Mouse (Mus musculus) left cerebral cortex, postnatal 14 days (tissue): ENCODE measurements around the gene Ndufa6. TPM values are rescaled to one million over a fixed set of nuclear protein-coding genes. Genes with fewer than 3 reads are reported as not detected.

Experiments used
- DNase-seq, 2 experiments: peaks; one replicate each; pipeline ENCODE4 v3.0.0; 2021 to 2022; ENCODE audit warnings: low spot score in 2 of 2, mixed read lengths in 1 of 2
- intact Hi-C: fragments of 180-260 bp; cut with DNase I; formaldehyde crosslinking; loops from one replicate; pipeline ENCODE4 v1.15.1; 2025
- total RNA-seq, 2 experiments: library from RNA; stranded (reverse); gene quantifications; 2 replicates each; pipeline ENCODE4 v1.2.3; 2021

The Ndufa6 gene
- total RNA-seq, 2 experiments from 2014 or later = 174 to 193 TPM

DNA sequence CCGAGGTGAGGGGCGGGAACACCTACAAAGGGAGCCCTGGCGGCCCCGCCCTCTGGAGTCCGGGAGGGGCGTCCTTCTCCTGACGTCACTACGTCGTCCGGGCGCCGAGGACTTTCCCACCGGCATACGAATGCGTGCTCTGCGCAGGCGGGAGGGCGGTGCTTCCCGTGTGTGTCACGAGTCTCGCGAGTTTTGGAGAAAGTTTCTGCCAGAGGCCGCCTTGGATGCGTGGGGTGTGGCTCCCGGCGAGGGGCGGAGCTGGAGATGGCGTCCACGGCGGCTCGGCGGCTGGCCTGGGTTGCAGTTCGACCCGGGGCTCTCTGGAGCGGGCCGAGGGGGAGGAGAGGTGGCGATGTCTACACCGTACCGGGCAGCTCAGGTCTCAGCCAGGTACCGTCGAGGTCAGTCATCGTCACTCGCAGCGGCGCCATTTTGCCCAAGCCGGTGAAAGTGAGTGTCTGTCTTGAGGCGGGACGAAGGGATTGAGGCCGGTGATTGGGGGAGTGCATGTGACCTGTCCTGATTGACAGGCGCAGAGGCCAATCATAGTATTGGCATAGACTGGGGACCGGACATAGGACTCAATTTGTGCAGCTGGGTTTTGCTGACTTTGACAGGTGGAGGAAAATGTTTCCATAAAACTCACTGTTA lies 8.2 kb downstream of the Ndufa6 start:
- peak; percentile 99 for DNase-seq
- intact Hi-C loops = no loop called here

DNA sequence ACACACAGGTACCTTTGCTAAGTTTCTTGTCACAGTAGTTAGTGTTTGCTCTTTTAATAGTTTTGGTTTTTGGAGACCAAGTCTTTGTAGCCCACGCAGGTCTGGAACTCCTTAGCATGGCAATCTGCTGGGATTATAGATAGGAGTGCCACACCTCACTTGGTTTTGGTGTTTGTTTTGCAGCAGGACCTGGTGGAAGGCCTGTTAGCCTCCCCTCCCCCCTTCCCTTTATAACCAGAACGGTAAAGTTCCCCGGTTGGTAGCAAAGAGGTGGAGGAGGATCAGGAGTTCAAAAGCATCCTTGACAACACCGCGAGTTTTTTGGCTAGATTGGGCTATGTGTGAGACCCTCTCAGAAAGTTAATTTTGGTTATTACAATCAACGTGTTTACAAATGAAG lies 9.2 kb downstream of the Ndufa6 start:
- intact Hi-C loops = no loop called here
- no peak for DNase-seq

DNA sequence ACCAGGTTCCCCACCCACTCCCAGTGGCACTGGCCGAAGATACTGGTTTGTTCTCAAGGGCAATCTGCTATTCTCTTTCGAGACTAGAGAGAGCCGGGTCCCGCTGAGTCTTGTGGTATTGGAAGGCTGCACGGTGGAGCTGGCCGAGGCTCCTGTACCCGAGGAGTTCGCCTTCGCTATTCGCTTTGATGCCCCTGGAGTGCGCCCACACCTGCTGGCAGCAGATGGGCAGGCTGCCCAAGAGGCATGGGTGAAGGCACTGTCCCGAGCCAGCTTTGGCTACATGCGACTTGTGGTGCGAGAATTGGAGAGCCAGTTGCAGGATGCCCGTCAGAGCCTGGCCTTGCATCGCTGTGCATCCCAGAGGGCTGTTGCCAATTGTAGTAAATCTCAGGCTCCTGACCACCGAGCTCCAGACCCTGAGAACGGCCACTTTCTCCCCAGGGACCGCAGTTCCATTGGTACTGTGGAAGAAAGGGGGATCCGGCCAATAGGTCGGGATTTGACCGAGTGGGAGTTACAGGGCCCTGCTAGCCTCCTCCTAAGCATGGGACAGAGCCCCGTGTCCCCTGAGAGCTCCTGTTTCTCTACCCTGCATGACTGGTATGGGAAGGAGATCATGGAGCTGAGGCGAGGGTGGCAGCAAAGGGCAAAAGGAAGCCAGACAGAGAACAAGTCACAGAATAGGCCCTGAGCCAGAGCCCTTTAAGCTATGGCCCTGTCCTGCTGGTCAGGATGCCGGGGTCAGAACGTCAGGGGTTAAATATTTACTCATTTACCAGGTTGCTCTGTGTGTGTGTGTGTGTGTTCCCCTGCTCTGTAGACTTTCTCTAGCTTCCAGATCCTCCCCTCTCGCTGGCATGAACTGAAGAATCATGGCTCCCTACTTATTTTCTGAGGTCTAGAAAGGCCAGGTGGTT lies 10.5 kb downstream of the Ndufa6 start:
- intact Hi-C loops = no loop called here
- no peak for DNase-seq

DNA sequence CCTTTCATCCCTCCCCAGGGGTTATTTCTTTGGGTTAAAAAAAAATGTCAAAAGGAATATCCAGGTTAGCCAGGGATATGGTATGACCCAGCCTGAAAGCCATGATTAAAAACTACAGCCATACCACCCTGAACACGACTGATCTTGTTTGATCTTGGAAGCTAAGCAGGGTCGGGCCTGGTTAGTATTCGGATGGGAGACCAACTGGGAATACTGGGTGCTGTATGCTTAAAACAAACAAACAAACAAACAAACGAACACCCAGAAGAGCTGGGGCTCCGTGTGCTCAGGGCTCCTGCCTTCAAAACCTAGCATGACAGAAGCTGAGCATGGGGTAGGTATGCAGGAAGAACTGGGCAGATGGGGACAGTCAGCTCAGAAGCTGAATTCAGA lies 11.6 kb downstream of the Ndufa6 start:
- DNase-seq = no peak
- intact Hi-C loops = no loop called here

DNA sequence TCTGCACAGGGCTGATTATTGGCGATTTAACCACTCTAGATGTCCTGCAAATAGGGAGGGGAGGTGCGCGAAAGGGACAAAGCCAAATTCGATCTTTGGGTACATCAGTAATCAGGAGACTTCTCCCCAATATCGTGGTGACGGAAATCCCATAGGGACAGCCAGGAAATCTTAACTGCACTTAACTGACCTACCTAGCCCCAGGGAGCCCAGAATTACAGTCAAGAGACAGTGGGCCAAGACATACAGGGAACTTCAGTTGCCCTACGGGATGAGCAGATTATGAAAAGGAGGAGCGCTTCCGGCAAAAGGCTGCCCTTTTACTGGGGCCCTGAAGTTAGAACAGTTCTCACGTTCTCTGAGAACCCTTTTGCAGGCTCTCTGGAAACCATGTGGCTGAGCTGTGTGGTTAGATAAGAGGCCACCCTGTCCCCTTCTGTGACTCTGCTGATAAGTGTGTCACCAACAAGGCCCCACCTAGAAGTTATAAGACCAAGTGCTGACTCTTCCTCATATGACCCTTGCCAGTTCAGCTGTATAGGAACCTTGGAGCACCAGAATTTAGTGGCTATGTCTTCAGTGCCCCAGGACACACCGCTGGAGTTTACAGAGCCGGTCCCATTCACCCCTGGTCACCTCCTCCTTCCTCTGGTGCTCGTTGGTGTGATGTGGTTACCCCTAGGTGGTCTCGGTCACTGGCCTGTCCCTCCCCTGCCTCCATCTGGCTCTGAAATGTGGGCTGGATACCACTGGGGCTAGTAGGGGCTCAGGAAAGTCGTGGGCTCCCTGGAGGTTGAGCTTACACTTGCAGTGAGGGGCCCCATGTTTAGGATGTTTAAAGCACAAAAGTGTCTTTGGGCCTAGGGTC lies 12.2 kb downstream of the Ndufa6 start:
- intact Hi-C loops = no loop called here
- no peak for DNase-seq

DNA sequence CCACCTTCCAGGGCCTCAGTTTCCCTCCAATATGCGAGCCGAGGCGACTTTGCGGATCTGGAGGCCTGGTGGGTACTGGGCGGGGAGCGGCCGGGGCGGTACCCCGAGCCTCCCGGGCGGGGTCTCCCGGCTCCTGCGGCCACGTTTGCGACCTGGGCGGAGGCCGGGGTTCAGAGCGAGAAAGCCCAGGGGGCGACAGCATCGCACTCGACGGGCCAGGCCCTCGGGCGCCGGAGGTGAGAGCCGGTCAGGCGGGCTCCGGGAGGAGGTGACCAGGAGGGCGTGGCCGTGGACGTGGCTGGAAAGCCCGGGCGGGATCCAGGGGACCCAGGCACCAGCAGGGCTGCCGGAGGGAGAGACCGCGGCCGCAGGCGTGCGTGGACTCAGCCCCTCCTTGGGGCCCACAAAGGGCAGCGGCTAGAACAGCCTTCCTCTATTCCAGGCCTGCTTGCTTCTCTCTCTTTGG lies 13.1 kb downstream of the Ndufa6 start:
- intact Hi-C loops = no loop called here
- DNase-seq = no peak

DNA sequence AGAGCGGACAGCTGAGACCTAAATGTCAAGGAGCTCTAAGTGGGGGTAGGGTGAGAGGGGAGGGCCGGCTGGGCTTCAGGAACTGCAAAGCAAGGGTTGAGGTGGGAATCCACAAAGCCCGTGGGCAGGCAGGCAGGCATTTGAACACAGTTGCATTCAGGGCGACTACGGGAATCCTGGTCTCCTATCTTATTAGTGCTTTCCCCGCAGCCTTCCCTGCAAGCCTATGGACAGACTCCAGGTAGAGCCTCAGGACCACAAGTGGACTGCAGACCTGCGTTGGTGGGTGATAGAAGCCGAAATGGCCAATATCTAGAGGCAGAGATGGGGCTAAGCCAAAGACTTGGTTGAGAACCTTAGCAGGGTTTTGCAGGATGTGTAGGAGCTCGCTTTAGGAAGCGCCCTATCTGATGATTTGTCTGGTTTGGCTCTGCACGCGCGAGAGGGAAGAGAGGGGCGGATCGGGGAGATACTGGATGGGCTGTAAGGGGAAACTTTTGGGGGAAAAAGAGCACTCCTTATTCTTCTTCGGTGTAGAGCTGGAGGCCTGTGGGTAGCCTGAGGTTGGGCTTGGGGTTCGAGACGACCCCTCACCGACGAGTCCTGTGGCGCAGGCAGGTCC lies 13.6 kb downstream of the Ndufa6 start:
- DNase-seq = no peak
- intact Hi-C loops = no loop called here

DNA sequence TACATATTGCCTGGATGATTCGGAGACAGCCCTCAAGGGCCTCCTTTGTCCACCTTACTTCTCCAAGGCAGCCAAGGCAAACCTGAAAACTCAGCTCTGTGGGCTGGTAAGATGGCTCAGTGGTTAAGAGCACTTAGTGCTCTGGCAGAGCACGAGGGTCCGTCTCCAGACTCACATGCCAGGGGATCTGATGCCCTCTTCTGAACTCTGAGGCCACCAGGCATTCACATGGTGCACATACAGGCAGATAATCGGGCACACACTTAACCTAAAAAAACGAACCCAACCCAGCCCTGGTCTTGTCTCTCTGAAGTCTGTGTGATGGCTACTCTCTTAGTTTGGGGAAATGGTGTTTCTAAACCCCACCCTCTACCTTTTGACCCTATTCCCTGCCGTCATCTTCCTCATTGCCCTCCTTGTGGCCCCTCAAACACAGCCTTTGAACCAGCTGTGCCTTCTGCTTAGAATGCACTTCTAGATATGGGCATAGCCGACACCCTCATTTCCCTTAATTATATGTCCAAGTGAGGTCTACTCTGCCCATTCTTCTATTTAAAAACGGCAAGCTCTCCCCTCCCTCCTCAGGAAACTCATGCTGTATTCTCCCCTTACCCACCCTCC lies 14.4 kb downstream of the Ndufa6 start:
- no peak for DNase-seq
- intact Hi-C loops = no loop called here

DNA sequence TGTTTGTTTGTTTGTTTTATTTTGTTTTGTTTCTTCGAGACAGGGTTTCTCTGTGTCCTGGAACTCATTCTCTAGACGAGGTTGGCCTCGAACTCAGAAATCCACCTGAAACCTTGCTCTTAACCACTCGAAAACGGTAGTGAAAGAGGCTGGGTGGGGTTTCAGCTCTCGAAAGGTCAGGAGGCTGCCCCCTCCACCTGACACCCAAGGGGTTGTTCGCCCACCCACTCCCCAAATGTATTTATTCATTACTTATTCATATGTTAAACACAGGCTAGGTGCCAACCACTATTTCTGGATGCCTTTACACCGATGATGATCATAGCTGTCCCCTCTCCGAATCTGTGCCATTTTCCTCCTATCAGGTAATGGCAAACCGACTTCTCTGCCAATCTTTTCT lies 15.0 kb downstream of the Ndufa6 start:
- intact Hi-C loops = no loop called here
- no peak for DNase-seq

DNA sequence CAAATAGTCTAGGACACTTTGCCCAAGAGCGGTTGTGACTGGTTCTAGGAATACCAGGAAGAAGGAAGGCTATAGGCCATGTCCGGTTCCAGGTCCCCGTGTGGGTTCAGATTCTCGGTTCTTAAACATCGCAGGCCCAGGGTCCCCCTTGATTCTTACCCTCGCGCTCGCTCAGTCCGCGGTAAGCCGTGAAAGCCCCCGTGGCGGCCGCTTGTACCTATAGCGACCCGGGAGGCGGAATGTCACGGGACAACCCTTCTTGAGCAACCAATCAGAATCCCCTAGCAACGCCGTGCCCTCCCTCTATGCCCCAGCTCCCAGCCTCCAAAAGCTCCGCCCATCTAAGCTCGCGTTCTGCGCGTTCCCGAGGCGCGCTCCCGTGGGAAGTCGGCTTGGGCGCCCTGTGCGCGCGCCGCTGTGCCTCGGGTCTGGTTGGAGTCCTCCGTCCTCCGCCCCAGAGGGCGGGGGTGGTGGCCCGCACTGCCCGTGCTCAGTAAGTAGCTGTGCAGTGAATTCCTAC lies 15.5 kb downstream of the Ndufa6 start, which contains the start of the genes Naga, Pheta2 and Smdt1:
Naga (minus strand) TSS at position 333 of the 520 bp plus-strand sequence.
Pheta2 (plus strand) TSS at position 350 of the 520 bp plus-strand sequence.
Smdt1 (plus strand) TSS at position 367 of the 520 bp plus-strand sequence.
- peak; percentile 93 to 96 for DNase-seq
- intact Hi-C loops = no loop called here

DNA sequence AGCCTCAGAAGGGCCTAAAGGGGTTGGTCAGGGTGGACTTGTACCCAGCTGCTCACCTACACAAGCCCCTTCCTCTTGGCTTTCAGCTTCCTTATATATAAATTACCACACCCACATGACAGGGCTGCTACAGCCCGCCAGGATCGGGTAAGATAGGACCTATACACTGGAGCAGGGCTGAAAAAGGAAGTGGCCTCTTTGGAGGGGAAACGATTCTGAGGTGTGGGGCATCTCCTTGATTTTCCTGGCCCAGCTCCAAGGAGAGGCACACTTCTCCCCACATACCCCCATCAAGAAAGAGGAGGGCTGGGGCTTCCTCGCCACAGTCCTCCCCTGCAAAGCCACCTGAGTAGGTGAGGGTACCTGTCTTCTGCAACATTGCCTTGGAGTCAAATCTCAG lies 16.2 kb downstream of the Ndufa6 start:
- intact Hi-C loops = no loop called here
- DNase-seq = no peak

DNA sequence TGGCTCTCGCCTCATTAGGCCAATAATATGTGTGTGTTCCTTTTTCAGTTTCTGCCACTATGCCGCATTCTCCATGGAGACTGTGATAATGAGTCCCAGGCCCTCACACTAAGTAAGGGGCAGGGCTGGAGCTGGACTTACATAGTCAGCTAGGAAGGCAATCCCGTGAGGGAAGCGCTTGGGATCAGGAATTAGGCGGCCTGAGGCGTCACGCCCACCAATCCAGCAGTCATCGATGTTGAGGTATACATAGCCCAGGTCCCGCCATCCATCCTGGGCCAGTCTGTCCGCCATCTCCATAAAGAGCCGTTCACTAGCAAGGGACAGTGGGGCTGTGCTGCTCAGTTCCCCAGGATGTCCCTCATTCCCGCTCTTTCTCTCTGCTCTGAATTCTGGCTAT lies 17.5 kb downstream of the Ndufa6 start:
- DNase-seq = no peak
- intact Hi-C loops = no loop called here

DNA sequence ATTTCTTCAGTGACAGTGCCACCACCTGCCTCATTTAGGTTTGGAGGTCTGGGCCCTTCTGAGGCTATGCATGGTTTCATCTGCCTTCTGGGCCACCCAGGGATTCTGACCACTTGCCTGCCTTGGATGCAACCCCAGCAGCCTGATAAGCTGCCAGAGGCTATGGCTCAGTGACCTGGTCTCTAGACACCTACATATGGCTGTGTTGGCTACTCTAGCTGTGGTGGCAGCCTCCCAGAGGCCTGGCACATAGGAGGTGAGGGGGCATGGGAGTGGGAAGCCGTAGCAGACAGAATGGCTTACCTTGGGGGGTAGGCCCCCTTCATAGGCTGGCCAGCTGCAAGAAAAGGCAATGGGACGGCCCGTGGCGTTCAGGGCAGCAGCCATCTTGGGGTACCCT lies 18.9 kb downstream of the Ndufa6 start:
- DNase-seq = no peak
- intact Hi-C loops = no loop called here

DNA sequence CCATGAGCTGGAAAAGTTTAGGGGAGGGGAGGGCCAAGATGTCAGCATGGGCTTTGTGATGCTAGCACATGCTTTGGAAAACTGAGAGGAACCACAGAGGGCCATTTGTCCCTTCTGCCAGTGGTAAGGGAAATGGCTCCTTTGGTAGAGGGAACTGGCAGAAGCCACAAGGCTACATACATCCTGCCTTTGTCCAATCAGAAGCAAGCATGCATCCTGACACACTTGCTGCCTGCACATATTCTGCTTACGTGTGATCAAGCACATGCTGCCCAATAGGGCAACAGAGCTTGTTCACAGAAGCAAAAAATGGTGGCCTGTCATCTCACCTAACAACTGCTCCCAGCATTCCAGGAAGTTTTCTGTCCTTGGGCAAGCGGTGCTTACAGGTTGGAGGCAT lies 28.7 kb downstream of the Ndufa6 start:
- intact Hi-C loops = no loop called here
- DNase-seq = no peak

DNA sequence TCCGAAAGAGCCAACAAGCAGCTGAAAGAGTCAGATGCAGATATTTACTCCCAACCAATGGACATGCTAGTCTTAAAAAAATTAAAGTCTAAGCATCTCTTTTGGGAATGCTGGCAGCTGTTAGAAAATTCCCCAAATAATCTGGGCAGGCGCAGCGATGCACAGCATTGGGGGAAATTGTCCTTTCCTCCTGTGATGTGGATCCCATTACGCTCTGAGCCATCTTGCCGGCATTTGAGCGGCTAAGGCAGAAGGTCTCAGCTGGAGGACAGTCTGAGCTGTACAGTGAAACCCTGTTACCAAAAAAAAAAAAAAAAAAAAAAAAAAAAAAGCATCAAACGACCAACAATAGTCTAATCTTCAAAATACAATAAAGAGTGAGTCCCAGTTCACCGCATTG lies 31.9 kb downstream of the Ndufa6 start:
- intact Hi-C loops = no loop called here
- no peak for DNase-seq

DNA sequence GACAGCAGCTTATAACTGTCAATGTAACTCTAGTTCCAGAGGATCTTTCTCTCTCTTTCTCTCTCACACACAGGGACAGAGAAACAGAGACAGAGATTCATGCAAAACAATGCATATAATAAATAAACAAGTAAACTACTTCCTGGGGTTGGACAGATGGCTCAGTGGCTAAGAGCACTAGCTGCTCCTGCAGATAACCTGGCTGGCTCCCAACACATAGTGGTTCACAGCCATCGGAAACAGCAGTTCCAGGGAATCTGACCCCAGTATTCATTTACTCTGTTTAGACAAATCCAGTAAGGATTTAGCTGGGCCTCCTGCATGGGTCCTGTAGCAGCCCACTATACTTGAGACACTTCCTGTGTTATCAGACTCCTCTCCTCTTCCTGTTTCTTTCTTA lies 34.5 kb downstream of the Ndufa6 start:
- no peak for DNase-seq
- intact Hi-C loops = no loop called here

DNA sequence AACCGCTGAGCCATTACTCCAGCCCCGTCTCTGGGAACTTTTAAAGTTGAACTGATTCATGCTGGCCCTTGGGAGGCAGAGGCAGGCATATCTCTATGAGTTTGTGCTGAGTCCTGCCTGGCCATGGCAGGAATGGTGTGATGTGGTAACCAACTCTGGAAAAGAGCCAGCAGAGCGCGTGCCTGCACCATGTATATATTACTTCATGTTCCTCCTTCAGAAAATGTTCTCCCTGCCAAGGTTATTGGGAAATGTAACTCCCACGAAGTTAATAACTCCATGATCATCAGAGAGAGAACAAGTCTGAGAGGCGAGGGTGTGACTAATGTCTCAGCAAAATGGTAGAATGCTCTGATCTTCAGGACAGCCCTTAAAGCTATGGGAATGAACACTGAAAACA lies 36.3 kb downstream of the Ndufa6 start:
- DNase-seq = no peak
- intact Hi-C loops = no loop called here

DNA sequence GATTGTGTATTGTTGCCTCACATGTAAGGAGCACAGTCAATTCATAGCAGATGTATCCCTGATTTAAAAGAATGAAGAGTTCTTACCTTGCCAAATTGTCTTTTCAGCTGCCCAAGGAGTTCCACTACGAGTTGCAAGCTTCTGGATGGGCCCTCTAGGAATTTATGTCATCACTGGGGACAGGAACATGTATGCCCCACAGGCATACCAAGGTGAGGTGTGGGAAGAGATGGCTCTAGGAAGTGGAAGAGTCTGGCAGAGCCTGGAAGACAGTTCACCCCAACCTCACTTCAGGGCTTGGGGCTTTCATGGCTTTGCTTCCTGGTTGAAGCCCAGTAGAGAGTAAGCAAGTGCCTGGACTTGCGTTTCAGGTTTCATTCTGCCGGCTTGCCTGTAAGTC lies 45.7 kb downstream of the Ndufa6 start:
- intact Hi-C loops = no loop called here
- no peak for DNase-seq

DNA sequence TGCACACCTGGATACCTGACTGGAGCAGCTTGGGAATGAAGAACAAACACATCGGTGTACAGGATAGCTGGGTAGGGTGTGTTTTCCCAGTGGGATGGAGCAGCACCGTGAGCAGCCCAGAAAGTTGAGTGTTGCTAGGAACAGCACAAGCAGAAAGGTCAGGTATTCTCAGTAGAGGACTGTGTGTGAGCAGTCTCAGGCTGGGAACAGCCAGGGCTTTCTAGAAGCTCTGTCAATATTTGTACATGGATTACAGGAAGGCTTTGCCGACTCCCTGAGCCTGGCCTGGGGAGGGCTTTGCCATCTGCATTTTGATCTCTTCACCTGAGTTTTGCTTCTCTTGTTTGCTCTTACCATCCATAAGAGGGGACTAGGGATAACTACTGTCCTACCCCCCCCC lies 47.0 kb downstream of the Ndufa6 start:
- intact Hi-C loops = no loop called here
- DNase-seq = no peak
